Comparison of ENCODE assay signal across 18 mouse cellular contexts in genomic region chr5:137719088-137719487, GRCm38 (mm10). TPM values are rescaled to one million over a fixed set of nuclear protein-coding genes. Genes with fewer than 3 reads are reported as not detected.
A peak's percentile ranks its signal among the peaks of the same experiment; 100 is the strongest.
DNase-seq lines count a peak whose midpoint lies in the region; ATAC-seq and TF ChIP-seq lines count a peak whose summit lies in the region.
"Had no signal": no experiment of that assay in that cellular context is flagged by ENCODE, and none has a peak within 500 bp of the region (broad histone marks: within the 10 kb centered on the region; RNA-seq: fewer than 3 reads in every experiment).

No protein-coding gene starts in this region.

- no peak overlapping the region; the same call in 1 of the 2 replicates for H3K9ac ChIP-seq in heart, embryonic 12.5 days
- H3K9ac ChIP-seq in heart, adult 2 months (ENCODE audit: low read depth, low read length) = no peak overlapping the region
- no peak overlapping the region for H3K9ac ChIP-seq in heart, embryonic 15.5 days
- no peak overlapping the region for H3K9ac ChIP-seq in liver, postnatal 0 days (replicated peaks)
- no peak overlapping the region for H3K9ac ChIP-seq in hindbrain, embryonic 11.5 days (ENCODE audit: low read depth, low read length)
- H3K9ac ChIP-seq: limb, embryonic 15.5 days had no signal

- H3K9me3 ChIP-seq in heart, embryonic 12.5 days (replicated peaks) = no peaks in the 10 kb centered on the region
- no peaks in the 10 kb centered on the region for H3K9me3 ChIP-seq in heart, embryonic 15.5 days (replicated peaks)
- no peaks in the 10 kb centered on the region for H3K9me3 ChIP-seq in liver, postnatal 0 days (ENCODE audit: low read length)
- no peaks in the 10 kb centered on the region for H3K9me3 ChIP-seq in hindbrain, embryonic 11.5 days (ENCODE audit: control insufficient read depth, low read length)
- H3K9me3 ChIP-seq: G1E; limb, embryonic 15.5 days had no signal

- peak overlapping the region; percentile 53 for H3K27ac ChIP-seq in heart, embryonic 12.5 days (ENCODE audit: poor library complexity, severe bottlenecking)
- no peak overlapping the region for H3K27ac ChIP-seq in heart, adult 2 months
- peak overlapping the region; percentile 32 for H3K27ac ChIP-seq in heart, embryonic 15.5 days
- H3K27ac ChIP-seq in liver, postnatal 0 days (ENCODE audit: low read depth) = no peak overlapping the region
- H3K27ac ChIP-seq in hindbrain, embryonic 11.5 days (ENCODE audit: low read depth, low read length) = no peak overlapping the region
- H3K27ac ChIP-seq: limb, embryonic 15.5 days; stomach, postnatal 0 days had no signal

- no peaks in the 10 kb centered on the region for H3K79me2 ChIP-seq in heart, adult 2 months (replicated peaks; ENCODE audit: control insufficient read depth, insufficient read depth, low read length)

- intact Hi-C loops in heart, adult 2 months (cut with DNase I) = no loop called here

- 28% methylated on average over 6 of the region's 6 CpGs for WGBS in heart, embryonic 12.5 days
- WGBS in heart, adult 2 months = 27% methylated on average over 6 of the region's 6 CpGs
- WGBS in heart, embryonic 15.5 days = 33% methylated on average over 6 of the region's 6 CpGs
- 65% methylated on average over 6 of the region's 6 CpGs for WGBS in liver, postnatal 0 days (ENCODE audit: insufficient replicate concordance)
- WGBS in hindbrain, embryonic 11.5 days = 88% methylated on average over 6 of the region's 6 CpGs

- no peak overlapping the region for H3K4me3 ChIP-seq in heart, embryonic 12.5 days
- no peak overlapping the region for H3K4me3 ChIP-seq in heart, adult 2 months
- H3K4me3 ChIP-seq in heart, embryonic 15.5 days = no peak overlapping the region
- H3K4me3 ChIP-seq in liver, postnatal 0 days (ENCODE audit: low read depth, low read length) = no peak overlapping the region
- no peak overlapping the region for H3K4me3 ChIP-seq in hindbrain, embryonic 11.5 days (ENCODE audit: low read depth, low read length)
- H3K4me3 ChIP-seq: limb, embryonic 15.5 days had no signal

- peaks cover 17% of the 10 kb centered on the region for H3K4me1 ChIP-seq in heart, embryonic 12.5 days (replicated peaks)
- peaks cover 4% of the 10 kb centered on the region for H3K4me1 ChIP-seq in heart, adult 2 months (ENCODE audit: control insufficient read depth, insufficient read depth, low read length)
- H3K4me1 ChIP-seq in heart, embryonic 15.5 days (replicated peaks) = peaks cover 16% of the 10 kb centered on the region
- H3K4me1 ChIP-seq in liver, postnatal 0 days (ENCODE audit: insufficient read depth) = peaks cover 18% of the 10 kb centered on the region
- no peaks in the 10 kb centered on the region for H3K4me1 ChIP-seq in hindbrain, embryonic 11.5 days (replicated peaks; ENCODE audit: control insufficient read depth, insufficient read depth, low read length)

- peak overlapping the region; percentile 29 for H3K4me2 ChIP-seq in heart, embryonic 12.5 days
- no peak overlapping the region; the same call in 1 of the 2 replicates for H3K4me2 ChIP-seq in heart, embryonic 15.5 days
- H3K4me2 ChIP-seq in liver, postnatal 0 days (ENCODE audit: low read depth, low read length) = peak overlapping the region; percentile 19; the same call in 1 of the 2 replicates
- H3K4me2 ChIP-seq in hindbrain, embryonic 11.5 days (replicated peaks; ENCODE audit: low read depth, low read length) = no peak overlapping the region
- H3K4me2 ChIP-seq: limb, embryonic 15.5 days; midbrain, embryonic 11.5 days had no signal

- no peak for TF ChIP-seq CTCF in heart, adult 2 months (IDR thresholded peaks at IDR 0.05)
- no peak for TF ChIP-seq CTCF in liver, postnatal 0 days (IDR thresholded peaks at IDR 0.05; ENCODE audit: low read depth)

- TF ChIP-seq EP300 in heart, adult 2 months (IDR thresholded peaks at IDR 0.05; ENCODE audit: insufficient read depth, low read depth, low read length) = no peak
- 0 out of 2 replicates have a peak, but pooled peaks have one; percentile 27 for TF ChIP-seq EP300 in liver, postnatal 0 days (IDR thresholded peaks at IDR 0.05; ENCODE audit: low read depth)

- ATAC-seq in heart, embryonic 12.5 days (ENCODE audit: insufficient number of reproducible peaks, low FRiP score) = peak; percentile 73; the same call in 1 of the 2 replicates
- peak; percentile 63; the same call in 1 of the 2 replicates for ATAC-seq in heart, embryonic 15.5 days (replicated peaks; ENCODE audit: insufficient number of reproducible peaks, insufficient read depth, low FRiP score, low read depth)
- no peak for ATAC-seq in liver, postnatal 0 days
- ATAC-seq in hindbrain, embryonic 11.5 days (ENCODE audit: low FRiP score) = no peak
- no peak for ATAC-seq in CD4-positive, CD25-positive, alpha-beta regulatory T cell, adult 4 months
- ATAC-seq: forebrain, embryonic 14.5 days had no signal

- DNase-seq in heart, adult 2 months = no peak
- DNase-seq in Muller cell, postnatal 12 days (ENCODE audit: inconsistent ontology term) = peak; percentile 36
- DNase-seq in liver, postnatal 0 days = no peak
- DNase-seq in cerebellum, postnatal 36 days = no peak
- no peak for DNase-seq in hindbrain, embryonic 11.5 days (ENCODE audit: low spot score)
- DNase-seq: adrenal gland, adult 8-10 months; cerebellum, adult 11 months; cerebellum, postnatal 25 days; kidney, adult 9 months; lung, postnatal 10 days had no signal

- 0 out of 2 replicates have a peak, but pooled peaks cover 2% of the 10 kb centered on the region for H3K27me3 ChIP-seq in heart, embryonic 12.5 days (replicated peaks)
- no peaks in the 10 kb centered on the region for H3K27me3 ChIP-seq in heart, adult 2 months (ENCODE audit: control insufficient read depth, insufficient read depth, low read length)
- H3K27me3 ChIP-seq in heart, embryonic 15.5 days = no peaks in the 10 kb centered on the region
- H3K27me3 ChIP-seq in liver, postnatal 0 days (ENCODE audit: insufficient read depth, low read length) = no peaks in the 10 kb centered on the region; the same call in 1 of the 2 replicates
- no peaks in the 10 kb centered on the region for H3K27me3 ChIP-seq in hindbrain, embryonic 11.5 days (ENCODE audit: control insufficient read depth, insufficient read depth, low read length)

- no peaks in the 10 kb centered on the region for H3K36me3 ChIP-seq in heart, embryonic 12.5 days
- no peaks in the 10 kb centered on the region; the same call in 1 of the 2 replicates for H3K36me3 ChIP-seq in heart, adult 2 months (ENCODE audit: control insufficient read depth, insufficient read depth, low read length)
- H3K36me3 ChIP-seq in heart, embryonic 15.5 days = no peaks in the 10 kb centered on the region
- H3K36me3 ChIP-seq in liver, postnatal 0 days (replicated peaks; ENCODE audit: insufficient read depth, low read length) = no peaks in the 10 kb centered on the region
- no peaks in the 10 kb centered on the region for H3K36me3 ChIP-seq in hindbrain, embryonic 11.5 days (ENCODE audit: control insufficient read depth, insufficient read depth, low read length)
- H3K36me3 ChIP-seq: G1E; limb, embryonic 15.5 days had no signal

- TF ChIP-seq POLR2A in heart, adult 2 months (IDR thresholded peaks at IDR 0.05; ENCODE audit: insufficient read depth, low read depth, low read length) = no peak

RNA-seq across cellular contexts. Expression of gene Nyap1, which starts 22.3 kb away (rescaled TPM):
- polyA plus RNA-seq in heart, embryonic 12.5 days (2016; fragmentation: Nextera tagmentation; extraction: Ambion mirVana) = 1.2 and 1.7 TPM in 2 replicates
- total RNA-seq in heart, adult 2 months (2021) = 1 to 10 TPM in 1 of 2 experiments, under 1 TPM in 1; 0.94 to 1.2 TPM
- 1.6 and 1.7 TPM in 2 replicates for polyA plus RNA-seq in heart, adult 2 months (2012; rRNA removed)
- 1.2 and 1.6 TPM in 2 replicates for polyA plus RNA-seq in heart, embryonic 15.5 days (2015; fragmentation: Nextera tagmentation; extraction: Ambion mirVana)
- 0.11 and 0.18 TPM in 2 replicates for polyA plus RNA-seq in liver, postnatal 0 days (2015; fragmentation: Nextera tagmentation; extraction: Ambion mirVana)
- polyA plus RNA-seq in hindbrain, embryonic 11.5 days (2014; fragmentation: Nextera tagmentation; extraction: Ambion mirVana) = 2.9 and 5.3 TPM in 2 replicates
- polyA plus RNA-seq in CD4-positive, CD25-positive, alpha-beta regulatory T cell, adult 4 months (2017; shearing (Covaris generic)) = under 1 TPM in 1 of 2 experiments, not detected in 1; 0.11 TPM

RNA-seq across cellular contexts. Expression of gene Tsc22d4, which starts 26.4 kb away (rescaled TPM):
- polyA plus RNA-seq in heart, embryonic 12.5 days (2016; fragmentation: Nextera tagmentation; extraction: Ambion mirVana) = 144 and 154 TPM in 2 replicates
- 100 to 1,000 TPM; 254 to 258 TPM for total RNA-seq in heart, adult 2 months (2021)
- polyA plus RNA-seq in heart, adult 2 months (2012; rRNA removed) = 223 and 251 TPM in 2 replicates
- polyA plus RNA-seq in heart, embryonic 15.5 days (2015; fragmentation: Nextera tagmentation; extraction: Ambion mirVana) = 130 and 164 TPM in 2 replicates
- 65.3 and 65.9 TPM in 2 replicates for polyA plus RNA-seq in liver, postnatal 0 days (2015; fragmentation: Nextera tagmentation; extraction: Ambion mirVana)
- polyA plus RNA-seq in hindbrain, embryonic 11.5 days (2014; fragmentation: Nextera tagmentation; extraction: Ambion mirVana) = 56.4 and 64.0 TPM in 2 replicates
- 10 to 100 TPM; 49.6 to 62.4 TPM for polyA plus RNA-seq in CD4-positive, CD25-positive, alpha-beta regulatory T cell, adult 4 months (2017; shearing (Covaris generic))

RNA-seq across cellular contexts. Expression of gene Agfg2, which starts 34.6 kb away (rescaled TPM):
- polyA plus RNA-seq in heart, embryonic 12.5 days (2016; fragmentation: Nextera tagmentation; extraction: Ambion mirVana) = 25.6 and 29.3 TPM in 2 replicates
- 10 to 100 TPM; 15.6 to 19.1 TPM for total RNA-seq in heart, adult 2 months (2021)
- 11.9 and 12.5 TPM in 2 replicates for polyA plus RNA-seq in heart, adult 2 months (2012; rRNA removed)
- polyA plus RNA-seq in heart, embryonic 15.5 days (2015; fragmentation: Nextera tagmentation; extraction: Ambion mirVana) = 19.3 and 21.7 TPM in 2 replicates
- polyA plus RNA-seq in liver, postnatal 0 days (2015; fragmentation: Nextera tagmentation; extraction: Ambion mirVana) = 29.5 and 34.1 TPM in 2 replicates
- 13.7 TPM in 2 replicates for polyA plus RNA-seq in hindbrain, embryonic 11.5 days (2014; fragmentation: Nextera tagmentation; extraction: Ambion mirVana)
- polyA plus RNA-seq in CD4-positive, CD25-positive, alpha-beta regulatory T cell, adult 4 months (2017; shearing (Covaris generic)) = 10 to 100 TPM; 14.3 to 15.7 TPM

RNA-seq across cellular contexts. Expression of gene Ppp1r35, which starts 59.6 kb away (rescaled TPM):
- 28.0 and 31.8 TPM in 2 replicates for polyA plus RNA-seq in heart, embryonic 12.5 days (2016; fragmentation: Nextera tagmentation; extraction: Ambion mirVana)
- 10 to 100 TPM in 1 of 2 experiments, 1 to 10 TPM in 1; 7.4 to 10.8 TPM for total RNA-seq in heart, adult 2 months (2021)
- 6.8 and 12.0 TPM in 2 replicates for polyA plus RNA-seq in heart, adult 2 months (2012; rRNA removed)
- polyA plus RNA-seq in heart, embryonic 15.5 days (2015; fragmentation: Nextera tagmentation; extraction: Ambion mirVana) = 21.1 and 25.5 TPM in 2 replicates
- 13.4 and 18.1 TPM in 2 replicates for polyA plus RNA-seq in liver, postnatal 0 days (2015; fragmentation: Nextera tagmentation; extraction: Ambion mirVana)
- polyA plus RNA-seq in hindbrain, embryonic 11.5 days (2014; fragmentation: Nextera tagmentation; extraction: Ambion mirVana) = 64.9 and 78.4 TPM in 2 replicates
- polyA plus RNA-seq in CD4-positive, CD25-positive, alpha-beta regulatory T cell, adult 4 months (2017; shearing (Covaris generic)) = 1 to 10 TPM; 6.9 to 7.0 TPM

Comparison
In these comparisons a context has a peak if more than half of its experiments do, and no peak if none do; other contexts are left out.
1. H3K27ac ChIP-seq: peak in heart, embryonic 12.5 days (single experiment) and heart, embryonic 15.5 days (single experiment); none in heart, adult 2 months (single experiment), liver, postnatal 0 days (single experiment) and hindbrain, embryonic 11.5 days (single experiment).
2. H3K4me2 ChIP-seq: peak in heart, embryonic 12.5 days (single experiment) and liver, postnatal 0 days (single experiment); none in heart, embryonic 15.5 days (single experiment) and hindbrain, embryonic 11.5 days (single experiment).
3. ATAC-seq: peak in heart, embryonic 12.5 days (single experiment) and heart, embryonic 15.5 days (single experiment); none in liver, postnatal 0 days (single experiment), hindbrain, embryonic 11.5 days (single experiment) and CD4-positive, CD25-positive, alpha-beta regulatory T cell, adult 4 months (single experiment).